Mouse (Mus musculus): ENCODE data around the gene Chrne.

DNA sequence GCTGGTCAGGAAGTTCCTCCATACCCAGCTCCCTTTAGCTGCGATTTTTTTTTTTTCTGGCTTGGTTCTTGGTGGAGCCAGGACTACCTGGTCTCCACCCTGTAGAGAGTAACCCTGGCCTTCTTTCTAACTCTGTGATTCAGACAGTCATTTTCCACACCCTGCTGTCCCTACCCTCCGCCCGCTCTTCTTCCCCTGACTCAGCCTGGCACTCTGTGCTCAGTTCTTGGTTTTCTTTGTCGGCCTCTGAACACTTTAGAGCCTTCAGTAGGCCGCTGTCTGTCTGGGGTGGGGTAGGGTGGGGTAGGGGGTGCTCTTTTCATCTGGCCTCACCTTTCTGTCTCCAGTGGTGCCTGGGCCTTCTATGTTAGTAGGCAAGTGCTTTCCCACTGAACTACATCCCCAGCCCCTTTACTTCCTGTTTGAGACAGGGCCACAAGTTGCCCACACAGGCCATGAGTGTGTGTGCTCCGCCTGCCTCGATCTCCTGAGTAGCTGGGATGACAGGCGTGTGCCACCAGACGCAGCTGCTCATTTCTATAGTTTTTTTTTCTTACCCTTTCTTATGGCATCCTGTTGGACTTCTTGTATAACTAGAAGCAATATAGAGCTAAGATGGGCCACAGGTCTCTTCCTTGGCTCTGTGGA is 39.2 kb downstream of the Chrne start:
- TF ChIP-seq POLR2A (IDR thresholded peaks at IDR 0.05; ENCODE audit: borderline replicate concordance, control insufficient read depth, low read depth, low read length) (no peak), CTCF (IDR thresholded peaks at IDR 0.05; ENCODE audit: control insufficient read depth, insufficient read depth, low read length) (no peak)
